Mouse (Mus musculus) heart, postnatal 0 days (tissue): ENCODE measurements around the gene Wfdc13.

Experiments
- CTCF ChIP-seq: IDR thresholded peaks from 2 replicates; pipeline ENCODE4 v1.5.1; 2016; ENCODE audit warnings: antibody characterized with exemption, control low read depth, low read depth
- EP300 ChIP-seq: IDR thresholded peaks from 2 replicates; pipeline ENCODE4 v1.6.1; 2016; ENCODE audit warnings: antibody characterized with exemption, low read depth

- TF ChIP-seq EP300: no peak
- peak; percentile 70 for TF ChIP-seq CTCF
Observed at GRCm38 (mm10) chr2:164655858-164656257, 29.0 kb upstream of the Wfdc13 start, which contains the start of gene Wfdc10.
